Mouse (Mus musculus) intestine, embryonic 14.5 days (tissue): ENCODE results near the gene Gm12248. TPM values are rescaled to one million over a fixed set of nuclear protein-coding genes. Genes with fewer than 3 reads are reported as not detected.

Source experiments
- ATAC-seq: fragments of 200-750 bp; cut with Nextera tagmentation; replicated peaks from 2 replicates; pipeline ENCODE4 v1.8.0; 2017; ENCODE audit warnings: low read depth, moderate number of reproducible peaks, moderate TSS enrichment, moderate library complexity; ENCODE audit not compliant: low FRiP score, low TSS enrichment
- DNase-seq: peaks from one replicate; pipeline ENCODE4 v3.0.0-alpha.2; 2018; ENCODE audit warnings: low spot score
- H3K27ac ChIP-seq: fragments of 300-500 bp; sonication (generic); 2 replicates; pipeline ENCODE4 v1.5.1; 2014; ENCODE audit warnings: low read depth, mild to moderate bottlenecking, control low read depth
- H3K27me3 ChIP-seq: fragments of 300-500 bp; sonication (generic); replicated peaks from 2 replicates; pipeline ENCODE4 v1.6.1; 2014; ENCODE audit warnings: low read length, control low read depth; ENCODE audit not compliant: control insufficient read depth, insufficient read depth
- H3K36me3 ChIP-seq: fragments of 300-500 bp; sonication (generic); 2 replicates; pipeline ENCODE4 v1.6.1; 2014; ENCODE audit warnings: low read length, control low read depth; ENCODE audit not compliant: control insufficient read depth, insufficient read depth
- H3K4me1 ChIP-seq: fragments of 300-500 bp; sonication (generic); replicated peaks from 2 replicates; pipeline ENCODE4 v1.6.1; 2014; ENCODE audit warnings: low read length, control low read depth, mixed read lengths; ENCODE audit not compliant: control insufficient read depth, insufficient read depth
- H3K4me2 ChIP-seq: fragments of 300-500 bp; sonication (generic); 2 replicates; pipeline ENCODE4 v1.6.1; 2014; ENCODE audit warnings: low read length
- H3K4me3 ChIP-seq: fragments of 300-500 bp; sonication (generic); 2 replicates; pipeline ENCODE4 v1.5.1; 2014; ENCODE audit warnings: low read depth, low read length, control low read depth, mixed read lengths
- H3K9ac ChIP-seq: fragments of 300-500 bp; sonication (generic); 2 replicates; pipeline ENCODE4 v1.6.1; 2014; ENCODE audit warnings: mild to moderate bottlenecking, low read length
- H3K9me3 ChIP-seq: fragments of 300-500 bp; sonication (generic); 2 replicates; pipeline ENCODE4 v1.6.1; 2016; ENCODE audit warnings: low read length, control low read depth; ENCODE audit not compliant: control insufficient read depth
- WGBS: fragments of 180-500 bp; shearing (Covaris S2); extraction: QIAGEN DNeasy Blood & Tissue Kit; methylation state at CpG from one replicate; pipeline ENCODE4 v1.1.7; 2014; 5-methylcytosine and 5-hydroxymethylcytosine counted together
- polyA plus RNA-seq: library from polyadenylated mRNA; unstranded; fragments of >200 nt; fragmentation: Nextera tagmentation; extraction: Ambion mirVana; gene quantifications from 2 replicates; pipeline ENCODE4 v1.2.1, GENCODE M21; 2014

Gm12248 gene
- polyA plus RNA-seq, 1 experiment from 2014 or later, result not detected

DNA sequence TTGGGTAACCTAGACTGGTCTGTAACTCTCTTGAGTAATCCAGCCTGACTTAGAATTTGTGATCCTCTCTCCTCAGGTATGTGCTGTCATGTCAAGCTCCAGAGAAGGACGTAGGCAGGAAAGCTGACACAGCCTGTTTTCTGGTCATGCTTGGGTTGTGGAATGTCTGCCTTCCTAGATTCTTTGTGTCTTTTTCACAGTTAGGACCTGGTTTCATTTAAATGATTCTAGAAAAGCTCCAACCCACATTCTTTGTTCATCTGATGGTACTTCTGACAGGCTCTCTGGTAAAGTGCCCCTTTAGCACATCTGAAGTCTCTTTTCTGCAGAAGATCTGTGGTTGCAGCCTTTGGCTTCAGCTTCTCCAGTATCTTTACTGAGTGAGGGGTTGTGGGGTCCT is 68.7 kb downstream of the Gm12248 start:
- Histone ChIP-seq H3K4me1 (peaks cover 35% of the 10 kb centered on the region), H3K4me3 (no peak overlapping the region), H3K27me3 (no peaks in the 10 kb centered on the region), H3K36me3 (no peaks in the 10 kb centered on the region), H3K4me2 (no peak overlapping the region), H3K9ac (no peak overlapping the region), H3K27ac (no peak overlapping the region), H3K9me3 (no peaks in the 10 kb centered on the region)
- ATAC-seq, result no peak
- WGBS, result 93% methylated on average over 1 of the region's 1 CpGs
- DNase-seq, result no peak

DNA sequence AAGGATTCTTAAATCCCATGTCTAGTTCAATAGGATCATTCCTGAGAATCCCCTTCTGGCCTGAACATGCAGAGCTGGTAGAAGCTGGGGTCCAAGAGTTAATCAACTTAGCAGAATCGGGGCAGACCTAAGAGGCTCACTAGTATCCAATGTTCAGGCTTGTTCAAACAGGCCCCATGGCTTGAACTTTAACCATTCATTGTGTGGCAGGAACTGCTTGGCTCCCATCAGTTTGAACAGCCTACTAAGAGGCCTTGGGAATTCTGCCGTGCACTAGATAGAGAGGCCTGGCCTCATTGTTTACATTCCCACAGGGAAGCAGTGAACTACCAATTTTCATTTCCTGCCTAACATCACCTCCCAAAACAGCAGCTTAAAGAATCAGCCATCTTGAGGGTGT is 71.3 kb downstream of the Gm12248 start:
- Histone ChIP-seq H3K4me2 (peak overlapping the region; percentile 26; the same call in 1 of the 2 replicates), H3K36me3 (no peaks in the 10 kb centered on the region), H3K27me3 (no peaks in the 10 kb centered on the region), H3K4me3 (no peak overlapping the region), H3K27ac (peak overlapping the region; percentile 39; the same call in 1 of the 2 replicates), H3K9ac (no peak overlapping the region), H3K9me3 (no peaks in the 10 kb centered on the region), H3K4me1 (peaks cover 54% of the 10 kb centered on the region)
- DNase-seq (no peak), ATAC-seq (no peak; the same call in 1 of the 2 replicates)
- 11% methylated on average over 2 of the region's 2 CpGs for WGBS

DNA sequence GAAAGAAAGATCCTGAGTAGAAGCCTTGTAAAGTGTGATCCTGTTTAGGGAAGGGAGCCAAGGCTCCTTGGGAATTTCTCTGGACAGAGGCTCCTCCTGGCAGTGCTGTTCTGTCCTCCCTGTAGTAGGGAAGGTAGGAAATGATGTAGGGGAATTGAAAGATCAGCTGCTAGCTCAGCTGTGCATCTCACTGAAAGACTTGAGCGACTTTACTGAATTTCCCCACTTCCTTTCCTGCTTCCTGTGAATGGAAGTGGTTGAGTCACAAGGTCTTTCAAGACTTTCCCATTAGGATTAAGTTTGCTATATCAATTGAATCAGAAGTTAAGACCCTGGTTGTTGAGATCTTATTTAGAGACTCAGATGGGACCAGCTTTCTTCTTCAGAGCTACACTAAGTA is 71.8 kb downstream of the Gm12248 start:
- Histone ChIP-seq H3K4me3 (no peak overlapping the region), H3K36me3 (no peaks in the 10 kb centered on the region), H3K27me3 (no peaks in the 10 kb centered on the region), H3K9me3 (no peaks in the 10 kb centered on the region), H3K9ac (no peak overlapping the region), H3K4me2 (peak overlapping the region; percentile 26; the same call in 1 of the 2 replicates), H3K27ac (peak overlapping the region; percentile 39; the same call in 1 of the 2 replicates), H3K4me1 (peaks cover 57% of the 10 kb centered on the region)
- DNase-seq (no peak), ATAC-seq (no peak)
- WGBS, result 36% methylated on average over 1 of the region's 1 CpGs

DNA sequence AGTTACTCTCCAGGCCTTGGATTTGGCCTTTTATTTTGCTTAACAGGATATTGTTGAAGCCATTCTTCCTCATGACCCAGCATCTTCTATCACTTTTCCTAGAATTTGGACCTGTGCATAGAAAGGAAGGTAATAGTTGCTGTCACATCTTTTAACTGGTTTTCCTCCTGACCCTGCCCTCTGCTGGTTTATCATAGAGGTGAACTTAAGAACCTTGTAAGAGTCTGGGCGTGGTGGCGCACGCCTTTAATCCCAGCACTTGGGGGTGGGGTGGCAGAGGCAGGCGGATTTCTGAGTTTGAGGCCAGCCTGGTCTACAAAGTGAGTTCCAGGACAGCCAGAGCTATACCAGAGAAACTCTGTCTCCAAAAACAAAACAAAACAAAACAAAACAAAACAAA is 74.2 kb downstream of the Gm12248 start:
- 85% methylated on average over 4 of the region's 4 CpGs for WGBS

DNA sequence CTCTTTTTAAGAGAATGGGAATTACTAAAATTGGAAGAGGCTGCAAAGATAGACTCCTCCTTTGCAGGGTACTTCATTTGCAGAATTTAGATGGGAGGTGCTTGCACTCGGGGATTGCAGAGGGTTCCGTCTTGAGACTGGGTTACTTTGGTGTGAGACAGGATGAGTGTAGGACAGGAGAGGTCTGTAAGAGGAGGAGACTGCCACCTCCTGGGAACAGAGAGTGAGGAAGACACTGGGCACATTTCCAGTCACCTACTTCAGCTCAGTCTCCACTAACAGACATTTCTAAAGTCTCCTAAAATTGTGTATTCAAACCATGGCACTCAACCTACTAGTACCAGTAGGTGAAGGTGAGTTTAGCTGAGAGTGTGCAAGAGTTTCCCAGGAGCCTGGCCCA is 74.6 kb downstream of the Gm12248 start:
- Histone ChIP-seq H3K4me2 (no peak overlapping the region), H3K27ac (no peak overlapping the region), H3K4me3 (no peak overlapping the region), H3K27me3 (no peaks in the 10 kb centered on the region), H3K9me3 (no peaks in the 10 kb centered on the region), H3K9ac (no peak overlapping the region), H3K36me3 (no peaks in the 10 kb centered on the region), H3K4me1 (peaks cover 62% of the 10 kb centered on the region)
- ATAC-seq (no peak), DNase-seq (no peak)
- WGBS, result 65% methylated on average over 2 of the region's 2 CpGs

More for the DNA sequence above, 74.2 kb downstream of the Gm12248 start:
- Histone ChIP-seq H3K4me2 (no peak overlapping the region), H3K4me1 (peaks cover 62% of the 10 kb centered on the region), H3K27me3 (no peaks in the 10 kb centered on the region), H3K27ac (no peak overlapping the region), H3K9me3 (no peaks in the 10 kb centered on the region), H3K4me3 (no peak overlapping the region), H3K36me3 (no peaks in the 10 kb centered on the region), H3K9ac (no peak overlapping the region)
- ATAC-seq (no peak), DNase-seq (no peak)

DNA sequence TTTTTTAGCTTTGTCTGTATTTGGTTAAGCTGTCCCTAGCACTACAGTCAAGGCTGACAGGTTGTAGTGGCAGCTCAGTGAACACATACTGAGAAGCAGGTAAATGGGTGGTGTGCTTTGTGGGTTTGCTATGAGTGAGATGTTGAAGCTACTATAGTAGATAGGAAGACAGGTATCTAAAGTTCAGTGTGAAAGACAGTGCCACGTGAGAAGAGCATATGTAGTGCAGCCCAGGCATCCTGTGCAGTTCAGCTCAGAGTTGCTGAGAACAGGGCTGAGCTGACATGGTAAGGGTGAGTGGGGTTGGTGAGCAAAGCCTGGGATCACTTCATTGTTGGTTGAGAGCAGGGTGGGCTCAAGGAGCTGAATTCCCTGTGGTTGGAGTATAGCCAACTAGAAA is 75.5 kb downstream of the Gm12248 start:
- Histone ChIP-seq H3K9me3 (no peaks in the 10 kb centered on the region), H3K4me2 (no peak overlapping the region), H3K36me3 (no peaks in the 10 kb centered on the region), H3K9ac (no peak overlapping the region), H3K27me3 (no peaks in the 10 kb centered on the region), H3K27ac (no peak overlapping the region), H3K4me3 (no peak overlapping the region), H3K4me1 (peaks cover 62% of the 10 kb centered on the region)
- 58% methylated on average over 1 of the region's 1 CpGs for WGBS
- ATAC-seq (no peak), DNase-seq (no peak)

DNA sequence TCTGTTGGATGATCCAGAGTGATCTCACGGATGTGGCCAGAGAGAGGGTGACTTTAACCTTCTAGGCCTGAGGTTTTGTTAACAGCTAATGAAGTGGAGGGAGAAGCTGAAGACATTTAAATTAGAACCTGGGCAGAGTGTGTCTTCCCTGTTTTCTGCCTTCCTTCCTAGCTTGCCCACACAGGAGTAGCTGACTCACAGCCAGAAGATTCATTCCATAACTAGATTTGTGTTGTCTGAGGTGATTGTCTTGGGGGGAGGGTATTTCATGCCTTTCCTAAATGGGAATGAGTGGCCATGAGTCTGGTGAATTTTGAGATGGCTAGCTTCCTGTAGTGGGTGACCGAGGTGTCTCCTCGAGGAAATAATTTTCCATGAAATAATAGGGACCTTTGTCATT is 76.6 kb downstream of the Gm12248 start:
- Histone ChIP-seq H3K4me3 (no peak overlapping the region), H3K4me1 (peaks cover 57% of the 10 kb centered on the region), H3K4me2 (0 out of 2 replicates have a peak overlapping the region, but pooled peaks have one; percentile 2), H3K27ac (no peak overlapping the region), H3K9ac (no peak overlapping the region), H3K9me3 (no peaks in the 10 kb centered on the region), H3K27me3 (no peaks in the 10 kb centered on the region), H3K36me3 (no peaks in the 10 kb centered on the region)
- WGBS, result 47% methylated on average over 3 of the region's 3 CpGs
- DNase-seq (no peak), ATAC-seq (no peak)

DNA sequence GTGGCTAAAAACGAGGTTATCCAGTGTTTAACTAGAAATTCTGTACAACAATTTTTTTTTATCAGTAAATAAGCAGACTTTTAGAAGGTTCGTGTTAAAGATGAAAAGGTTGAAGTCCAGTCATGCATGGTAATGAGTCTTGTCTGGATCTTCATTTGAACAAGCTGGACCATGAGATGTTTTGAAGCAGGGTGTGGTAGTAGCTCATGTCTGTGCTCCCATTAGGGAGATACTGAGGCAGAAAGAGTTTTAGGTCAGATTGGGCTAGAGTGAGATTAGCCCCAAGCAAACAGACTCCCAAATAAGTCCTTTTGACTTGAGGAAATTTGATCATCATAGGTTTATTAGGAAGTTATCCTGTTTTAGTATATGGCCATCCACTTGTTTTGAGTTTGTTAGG is 77.6 kb downstream of the Gm12248 start:
- Histone ChIP-seq H3K4me3 (no peak overlapping the region), H3K27me3 (no peaks in the 10 kb centered on the region), H3K9ac (no peak overlapping the region), H3K9me3 (no peaks in the 10 kb centered on the region), H3K36me3 (no peaks in the 10 kb centered on the region), H3K27ac (no peak overlapping the region), H3K4me2 (no peak overlapping the region), H3K4me1 (peaks cover 52% of the 10 kb centered on the region)
- 59% methylated on average over 2 of the region's 2 CpGs for WGBS
- no peak for ATAC-seq
- no peak for DNase-seq

DNA sequence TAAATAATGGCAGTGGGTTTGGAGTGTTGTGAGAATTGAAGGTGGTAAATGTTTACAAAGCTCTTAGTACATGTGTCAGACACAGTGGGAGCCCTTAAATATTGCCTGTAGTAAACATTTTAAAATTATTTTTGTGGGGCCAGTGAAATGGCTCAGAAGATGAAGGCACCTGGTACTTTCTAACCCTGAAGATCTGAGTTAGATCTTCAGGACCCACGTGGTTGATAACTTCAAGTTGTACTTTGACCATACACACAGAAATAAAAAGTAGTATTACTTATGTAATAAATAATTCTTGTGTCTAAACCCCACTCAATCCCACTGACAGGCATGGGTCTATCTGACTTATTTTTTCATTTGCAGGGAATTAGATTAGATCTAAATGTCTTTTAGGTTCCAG is 78.3 kb downstream of the Gm12248 start:
- H3K4me2 ChIP-seq, result no peak overlapping the region
- H3K27me3 ChIP-seq, result no peaks in the 10 kb centered on the region
- no peak overlapping the region for H3K9ac ChIP-seq
- DNase-seq, result no peak
- 53% methylated on average over 1 of the region's 1 CpGs for WGBS
- H3K36me3 ChIP-seq, result no peaks in the 10 kb centered on the region
- peaks cover 49% of the 10 kb centered on the region for H3K4me1 ChIP-seq
- no peaks in the 10 kb centered on the region for H3K9me3 ChIP-seq
- no peak overlapping the region for H3K27ac ChIP-seq
- no peak overlapping the region for H3K4me3 ChIP-seq
- no peak for ATAC-seq
